Mouse (Mus musculus): ENCODE data around the gene Hoxc11. TPM values are rescaled to one million over a fixed set of nuclear protein-coding genes. Genes with fewer than 3 reads are reported as not detected.

The Hoxc11 gene
- polyA plus RNA-seq, 1 experiment = not detected

- peaks cover 5% of the 10 kb centered on the region; the same call in 1 of the 2 replicates for H3K9me3 ChIP-seq (ENCODE audit: control insufficient read depth, low read length)
- no peaks in the 10 kb centered on the region for H3K36me3 ChIP-seq (ENCODE audit: control insufficient read depth)
- TF ChIP-seq GATA1 (IDR thresholded peaks at IDR 0.05; ENCODE audit: low read length) (no peak), TAL1 (IDR thresholded peaks at IDR 0.05; ENCODE audit: low read length) (no peak)
- no peak overlapping the region for H3K4me3 ChIP-seq (replicated peaks)
- H3K4me1 ChIP-seq (ENCODE audit: control insufficient read depth) = no peaks in the 10 kb centered on the region
- peaks cover 100% of the 10 kb centered on the region for H3K27me3 ChIP-seq (ENCODE audit: control insufficient read depth)
Observed at GRCm38 (mm10) chr15:102959663-102960191, 5.5 kb downstream of the Hoxc11 start.

GRCm38 (mm10) chr15:102961728-102962127 is 7.5 kb downstream of the Hoxc11 start:
- peaks cover 100% of the 10 kb centered on the region for H3K27me3 ChIP-seq (ENCODE audit: control insufficient read depth)
- H3K4me3 ChIP-seq (replicated peaks) = no peak overlapping the region
- TF ChIP-seq GATA1 (IDR thresholded peaks at IDR 0.05; ENCODE audit: low read length) = no peak
- TF ChIP-seq TAL1 (IDR thresholded peaks at IDR 0.05; ENCODE audit: low read length) = no peak
- no peaks in the 10 kb centered on the region for H3K4me1 ChIP-seq (ENCODE audit: control insufficient read depth)
- no peaks in the 10 kb centered on the region for H3K36me3 ChIP-seq (ENCODE audit: control insufficient read depth)
- peaks cover under 1% of the 10 kb centered on the region; the same call in 1 of the 2 replicates for H3K9me3 ChIP-seq (ENCODE audit: control insufficient read depth, low read length)

DNA sequence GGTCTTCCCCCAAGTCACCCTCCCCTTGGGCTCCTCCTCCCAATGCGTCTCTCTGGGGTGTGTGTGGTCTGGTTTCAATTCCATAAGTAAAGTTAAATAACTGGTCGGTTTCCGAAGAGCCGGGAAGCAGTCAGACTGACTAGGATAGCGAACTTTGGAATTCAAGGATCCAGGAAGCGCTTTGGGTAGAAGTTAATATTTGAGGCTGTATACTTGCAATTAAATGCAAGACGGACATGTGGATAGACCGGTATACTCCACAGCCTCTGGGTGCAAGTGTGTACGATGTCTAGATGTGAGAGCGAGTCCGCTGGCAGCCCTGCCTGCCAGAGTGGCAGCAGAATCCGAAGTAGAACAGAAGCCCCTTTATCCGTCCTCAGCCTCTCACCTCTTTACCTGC is 8.3 kb downstream of the Hoxc11 start:
- TF ChIP-seq GATA1 (IDR thresholded peaks at IDR 0.05; ENCODE audit: low read length) = no peak
- TF ChIP-seq TAL1 (IDR thresholded peaks at IDR 0.05; ENCODE audit: low read length) = no peak
- Histone ChIP-seq H3K9me3 (ENCODE audit: control insufficient read depth, low read length) (peaks cover 3% of the 10 kb centered on the region; the same call in 1 of the 2 replicates), H3K4me1 (ENCODE audit: control insufficient read depth) (no peaks in the 10 kb centered on the region), H3K36me3 (ENCODE audit: control insufficient read depth) (no peaks in the 10 kb centered on the region), H3K4me3 (replicated peaks) (no peak overlapping the region), H3K27me3 (ENCODE audit: control insufficient read depth) (peaks cover 100% of the 10 kb centered on the region)

GRCm38 (mm10) chr15:102963259-102963658 is 9.0 kb downstream of the Hoxc11 start:
- no peaks in the 10 kb centered on the region for H3K4me1 ChIP-seq (ENCODE audit: control insufficient read depth)
- no peak overlapping the region for H3K4me3 ChIP-seq (replicated peaks)
- H3K27me3 ChIP-seq (ENCODE audit: control insufficient read depth) = peaks cover 100% of the 10 kb centered on the region
- H3K9me3 ChIP-seq (ENCODE audit: control insufficient read depth, low read length) = peaks cover 3% of the 10 kb centered on the region; the same call in 1 of the 2 replicates
- no peak for TF ChIP-seq TAL1 (IDR thresholded peaks at IDR 0.05; ENCODE audit: low read length)
- TF ChIP-seq GATA1 (IDR thresholded peaks at IDR 0.05; ENCODE audit: low read length) = no peak
- no peaks in the 10 kb centered on the region for H3K36me3 ChIP-seq (ENCODE audit: control insufficient read depth)

DNA sequence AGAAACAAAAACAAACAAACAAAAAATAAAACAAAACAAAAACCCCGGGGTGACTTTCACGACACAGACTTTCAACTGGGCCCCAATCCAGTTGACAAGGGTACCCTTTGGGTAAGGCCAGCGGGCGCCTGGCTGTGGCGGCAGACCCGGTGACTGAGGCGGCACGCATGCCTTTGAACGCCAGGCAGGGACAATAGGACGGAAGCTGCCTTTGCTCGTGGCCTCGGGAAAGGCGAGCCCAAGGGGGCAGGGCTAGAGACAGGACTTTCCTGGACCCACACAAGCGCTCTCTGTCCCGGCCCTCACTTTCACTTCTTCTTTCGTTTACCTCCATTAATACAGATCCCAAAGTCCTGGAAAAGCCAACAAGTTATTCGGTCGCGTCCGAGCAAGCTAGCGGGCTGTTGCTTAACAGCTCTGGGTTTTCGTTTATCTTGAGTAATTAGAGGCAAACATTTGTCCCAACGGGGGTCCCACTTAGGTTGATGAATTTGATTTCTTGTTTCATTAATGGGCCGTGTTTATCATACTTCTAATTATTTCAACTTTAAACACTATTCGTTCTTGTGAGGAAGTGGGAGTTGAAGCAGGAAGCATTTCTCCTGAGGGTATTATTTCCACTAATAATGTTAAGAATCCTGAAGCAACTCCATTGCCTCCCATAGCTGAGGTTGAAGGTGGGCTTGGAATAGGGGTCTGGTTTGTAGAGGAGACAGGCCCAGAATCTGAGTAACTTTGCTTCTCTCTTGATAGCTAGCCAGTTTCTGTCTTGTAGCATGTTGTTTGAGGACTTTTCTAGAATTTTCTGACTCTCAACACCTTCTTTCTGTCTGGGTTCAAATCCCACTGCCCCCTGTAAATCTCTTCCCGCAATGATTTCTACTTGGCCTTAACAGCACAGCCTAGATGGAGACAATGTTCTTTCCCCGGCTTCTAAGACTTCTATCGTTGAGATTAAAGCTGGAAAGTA is 9.7 kb downstream of the Hoxc11 start:
- H3K4me3 ChIP-seq (replicated peaks) = no peak overlapping the region
- TF ChIP-seq TAL1 (IDR thresholded peaks at IDR 0.05; ENCODE audit: low read length) (no peak), GATA1 (IDR thresholded peaks at IDR 0.05; ENCODE audit: low read length) (no peak)
- H3K4me1 ChIP-seq (ENCODE audit: control insufficient read depth) = no peaks in the 10 kb centered on the region
- peaks cover 3% of the 10 kb centered on the region; the same call in 1 of the 2 replicates for H3K9me3 ChIP-seq (ENCODE audit: control insufficient read depth, low read length)
- H3K27me3 ChIP-seq (ENCODE audit: control insufficient read depth) = peaks cover 100% of the 10 kb centered on the region
- no peaks in the 10 kb centered on the region for H3K36me3 ChIP-seq (ENCODE audit: control insufficient read depth)

GRCm38 (mm10) chr15:102965003-102965891 is 11.0 kb downstream of the Hoxc11 start:
- TF ChIP-seq TAL1 (IDR thresholded peaks at IDR 0.05; ENCODE audit: low read length) (no peak), GATA1 (IDR thresholded peaks at IDR 0.05; ENCODE audit: low read length) (no peak)
- peaks cover 100% of the 10 kb centered on the region for H3K27me3 ChIP-seq (ENCODE audit: control insufficient read depth)
- no peaks in the 10 kb centered on the region for H3K36me3 ChIP-seq (ENCODE audit: control insufficient read depth)
- no peaks in the 10 kb centered on the region for H3K4me1 ChIP-seq (ENCODE audit: control insufficient read depth)
- peaks cover 3% of the 10 kb centered on the region; the same call in 1 of the 2 replicates for H3K9me3 ChIP-seq (ENCODE audit: control insufficient read depth, low read length)
- no peak overlapping the region for H3K4me3 ChIP-seq (replicated peaks)

DNA sequence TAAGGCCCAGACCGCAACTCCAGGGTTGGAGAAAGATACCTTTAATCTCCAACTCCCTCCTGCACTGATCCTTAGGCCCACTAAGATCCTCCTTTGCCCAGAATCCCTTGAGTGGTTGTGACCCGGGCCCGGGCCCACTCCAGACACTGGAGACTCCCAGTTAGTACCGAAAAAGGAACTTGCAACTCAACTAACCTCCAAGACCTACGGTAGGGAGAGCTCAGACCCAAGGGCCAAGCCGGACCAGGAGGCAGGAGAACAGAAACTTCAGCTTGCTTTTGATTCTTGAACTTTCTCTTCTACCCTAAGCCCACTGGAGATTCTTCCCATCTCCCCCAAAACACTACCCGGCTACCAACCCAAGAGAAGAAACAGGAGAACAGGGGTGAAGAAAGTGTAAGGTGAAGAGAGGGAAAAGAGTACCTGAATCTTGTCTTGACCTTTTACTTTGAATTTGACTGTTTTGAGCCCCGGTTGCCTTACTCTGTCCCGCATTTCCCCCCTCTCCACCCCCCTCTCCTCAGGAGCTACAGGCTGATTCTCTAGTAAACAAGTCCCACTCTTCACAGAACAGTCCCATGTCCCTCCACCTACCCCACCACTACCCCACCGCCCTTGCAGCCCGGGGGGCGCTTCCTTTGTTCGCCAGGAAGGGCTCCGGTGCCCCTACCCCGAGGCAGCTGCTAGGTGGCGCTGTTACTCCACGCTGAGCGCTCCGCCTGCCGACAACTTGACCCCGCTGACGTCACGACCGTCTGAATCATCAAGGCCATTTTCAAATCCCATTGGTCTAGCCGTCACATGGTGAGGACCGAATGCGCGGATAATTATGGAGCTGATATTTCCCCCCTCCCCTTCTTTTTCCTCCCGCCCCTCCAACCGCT is 11.9 kb downstream of the Hoxc11 start:
- H3K9me3 ChIP-seq (ENCODE audit: control insufficient read depth, low read length) = peaks cover 3% of the 10 kb centered on the region; the same call in 1 of the 2 replicates

More for the DNA sequence above, 11.9 kb downstream of the Hoxc11 start:
- Histone ChIP-seq H3K36me3 (ENCODE audit: control insufficient read depth) (no peaks in the 10 kb centered on the region), H3K4me3 (replicated peaks) (no peak overlapping the region), H3K4me1 (ENCODE audit: control insufficient read depth) (no peaks in the 10 kb centered on the region), H3K27me3 (ENCODE audit: control insufficient read depth) (peaks cover 100% of the 10 kb centered on the region)
- TF ChIP-seq TAL1 (IDR thresholded peaks at IDR 0.05; ENCODE audit: low read length) (no peak), GATA1 (IDR thresholded peaks at IDR 0.05; ENCODE audit: low read length) (no peak)

Measured in erythroblast, embryonic 14.5 days (primary cell).